Comparison of ENCODE assay signal across 21 mouse cellular contexts in the genomic region with DNA sequence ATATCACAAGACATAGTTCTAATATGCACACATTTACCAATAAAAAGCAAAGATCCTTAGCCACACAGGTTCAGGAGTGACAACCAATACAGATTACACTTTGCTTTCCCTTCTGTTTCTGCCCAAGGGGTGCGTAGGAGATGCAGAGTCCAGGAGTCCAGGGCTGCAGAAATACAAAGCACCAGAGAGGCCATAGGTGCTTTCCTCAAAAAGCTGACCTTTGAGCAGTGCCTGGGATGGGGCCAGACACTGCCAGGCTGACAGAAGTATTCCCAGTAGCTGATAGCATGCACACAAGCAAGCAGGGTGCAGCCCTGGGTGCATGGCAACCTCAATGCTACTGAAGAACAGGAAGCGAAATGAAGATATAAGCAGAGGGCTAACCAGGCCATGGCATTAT. TPM values are rescaled to one million over a fixed set of nuclear protein-coding genes. Genes with fewer than 3 reads are reported as not detected.
A peak's percentile ranks its signal among the peaks of the same experiment; 100 is the strongest.
DNase-seq lines count a peak whose midpoint lies in the region; ATAC-seq and TF ChIP-seq lines count a peak whose summit lies in the region.
"Had no signal": no experiment of that assay in that cellular context is flagged by ENCODE, and none has a peak within 500 bp of the region (broad histone marks: within the 10 kb centered on the region; RNA-seq: fewer than 3 reads in every experiment).

No protein-coding gene starts in this region.

- no peaks in the 10 kb centered on the region; the same call in 1 of the 2 replicates for H3K36me3 ChIP-seq in liver, adult 2 months (ENCODE audit: control insufficient read depth, insufficient read depth, low read length)
- H3K36me3 ChIP-seq in kidney, embryonic 16.5 days (ENCODE audit: insufficient read depth, low read length), result peaks cover 27% of the 10 kb centered on the region

- H3K4me1 ChIP-seq in liver, adult 2 months (ENCODE audit: control insufficient read depth, insufficient read depth, low read length), result peaks cover 5% of the 10 kb centered on the region; the same call in 1 of the 2 replicates
- no peaks in the 10 kb centered on the region for H3K4me1 ChIP-seq in kidney, embryonic 16.5 days (ENCODE audit: insufficient read depth, low read length)
- H3K4me1 ChIP-seq: heart, embryonic 15.5 days; hindbrain, embryonic 13.5 days; midbrain, embryonic 10.5 days; neural tube, embryonic 15.5 days had no signal

- no peaks in the 10 kb centered on the region for H3K9me3 ChIP-seq in kidney, embryonic 16.5 days (ENCODE audit: low read length)
- H3K9me3 ChIP-seq: heart, embryonic 15.5 days; hindbrain, embryonic 13.5 days; midbrain, embryonic 10.5 days; neural tube, embryonic 15.5 days had no signal

- WGBS in liver, adult 2 months, result 55% methylated on average over 2 of the region's 2 CpGs
- 93% methylated on average over 2 of the region's 2 CpGs for WGBS in kidney, embryonic 16.5 days

- no peak overlapping the region for H3K27ac ChIP-seq in liver, adult 2 months (replicated peaks; ENCODE audit: insufficient read depth, low read depth, low read length)
- no peak overlapping the region for H3K27ac ChIP-seq in kidney, embryonic 16.5 days (ENCODE audit: low read length)
- H3K27ac ChIP-seq: gastrocnemius, adult 2 months; heart, embryonic 15.5 days; hindbrain, embryonic 13.5 days; liver, embryonic 14.5 days; midbrain, embryonic 10.5 days; neural tube, embryonic 15.5 days had no signal

- TF ChIP-seq POLR2A in liver, adult 2 months (IDR thresholded peaks at IDR 0.05; ENCODE audit: extremely low read depth, insufficient read depth, low read length), result no peak

- TF ChIP-seq CTCF in liver, adult 2 months (IDR thresholded peaks at IDR 0.05; ENCODE audit: low read depth, low read length), result no peak

- ATAC-seq in kidney, embryonic 16.5 days (ENCODE audit: low FRiP score, low TSS enrichment), result peak; percentile 61; the same call in 1 of the 2 replicates
- ATAC-seq: forebrain, embryonic 14.5 days; inflammation-experienced regulatory T-cells, adult 6 months had no signal

- peak; percentile 60 for DNase-seq in liver, adult 2 months (ENCODE audit: extremely low read depth, low read depth, low spot score)
- DNase-seq in liver, result no peak
- peak; percentile 26 to 49 for DNase-seq in kidney, postnatal 4 days
- DNase-seq in lung, postnatal 36 days, result no peak
- no peak for DNase-seq in left cerebral cortex, postnatal 25 days (ENCODE audit: low spot score in 2 of 2)
- no peak for DNase-seq in cerebellum, adult 9-10 months
- no peak for DNase-seq in adrenal gland, postnatal 25 days
- DNase-seq: adrenal gland, postnatal 14 days; cerebellum, adult 8-10 months; gastrocnemius, adult 2 months; heart, postnatal 36 days; thymus, adult 18-20 months; thymus, postnatal 36 days had no signal

- H3K4me3 ChIP-seq in liver, adult 2 months (ENCODE audit: insufficient read depth, low read depth, low read length), result no peak overlapping the region
- H3K4me3 ChIP-seq in kidney, embryonic 16.5 days (ENCODE audit: low read length), result no peak overlapping the region
- H3K4me3 ChIP-seq: gastrocnemius, adult 2 months; heart, embryonic 15.5 days; hindbrain, embryonic 13.5 days; midbrain, embryonic 10.5 days; neural tube, embryonic 15.5 days had no signal

- no peaks in the 10 kb centered on the region for H3K27me3 ChIP-seq in liver, adult 2 months (ENCODE audit: control insufficient read depth, insufficient read depth, low read length)
- H3K27me3 ChIP-seq in kidney, embryonic 16.5 days (ENCODE audit: insufficient read depth, low read length), result no peaks in the 10 kb centered on the region
- H3K27me3 ChIP-seq: heart, embryonic 15.5 days; hindbrain, embryonic 13.5 days; neural tube, embryonic 15.5 days had no signal

- no peak overlapping the region for H3K9ac ChIP-seq in liver, adult 2 months (ENCODE audit: low read depth, low read length)
- no peak overlapping the region for H3K9ac ChIP-seq in kidney, embryonic 16.5 days (replicated peaks; ENCODE audit: low read length)
- H3K9ac ChIP-seq: heart, embryonic 15.5 days; hindbrain, embryonic 13.5 days; liver, embryonic 14.5 days; neural tube, embryonic 15.5 days had no signal

- H3K4me2 ChIP-seq in kidney, embryonic 16.5 days (replicated peaks; ENCODE audit: low read depth, low read length), result no peak overlapping the region
- H3K4me2 ChIP-seq: heart, embryonic 15.5 days; hindbrain, embryonic 13.5 days; neural tube, embryonic 15.5 days had no signal

- intact Hi-C loops in left cerebral cortex, postnatal 25 days (cut with DNase I), result no loop called here

- H3K79me2 ChIP-seq in liver, adult 2 months (ENCODE audit: control insufficient read depth, insufficient read depth, low read length), result no peaks in the 10 kb centered on the region

RNA-seq across cellular contexts. Expression of a gene that starts 52.2 kb away (rescaled TPM):
- total RNA-seq in liver, adult 2 months (2014; rRNA removed), result 3.6 and 3.7 TPM in 2 replicates
- 0.98 and 1.0 TPM in 2 replicates for polyA plus RNA-seq in liver, adult 2 months (2012; rRNA removed)
- 15.2 and 15.9 TPM in 2 replicates for polyA plus RNA-seq in kidney, embryonic 16.5 days (2015; fragmentation: Nextera tagmentation; extraction: Ambion mirVana)
- 10 to 100 TPM in 1 of 2 experiments, 1 to 10 TPM in 1; 8.2 to 10.9 TPM for total RNA-seq in left cerebral cortex, postnatal 25 days (2021)
- 10.7 and 14.8 TPM in 2 replicates for total RNA-seq in adrenal gland, postnatal 25 days (2021)

Comparison
In these comparisons a context has a peak if more than half of its experiments do, and no peak if none do; other contexts are left out.
1. DNase-seq: peak in liver, adult 2 months (single experiment) and kidney, postnatal 4 days (2 of 2); none in liver (single experiment), lung, postnatal 36 days (single experiment), left cerebral cortex, postnatal 25 days (0 of 2), cerebellum, adult 9-10 months (single experiment) and adrenal gland, postnatal 25 days (single experiment).